Mouse (Mus musculus) lung, embryonic 15.5 days (tissue): ENCODE measurements around the gene Gm45808. TPM values are rescaled to one million over a fixed set of nuclear protein-coding genes. Genes with fewer than 3 reads are reported as not detected.
"Not testable (repeated sequence)": the region's sequence is repeated elsewhere in the genome, so short reads cannot be mapped to it uniquely, and the experiment has no call there.

Source experiments
- ATAC-seq: fragments of 200-750 bp; cut with Nextera tagmentation; 2 replicates; pipeline ENCODE4 v1.8.0; 2017; ENCODE audit warnings: moderate number of reproducible peaks, borderline replicate concordance; ENCODE audit not compliant: low FRiP score, low TSS enrichment; ENCODE audit errors: extremely low read depth
- H3K27ac ChIP-seq: fragments of 300-500 bp; sonication (generic); 2 replicates; pipeline ENCODE4 v1.5.1; 2015; ENCODE audit warnings: moderate library complexity, mild to moderate bottlenecking, inconsistent platforms
- H3K27me3 ChIP-seq: fragments of 300-500 bp; sonication (generic); 2 replicates; pipeline ENCODE4 v1.6.1; 2015; ENCODE audit warnings: inconsistent platforms
- H3K36me3 ChIP-seq: fragments of 300-500 bp; sonication (generic); 2 replicates; pipeline ENCODE4 v1.6.1; 2015; ENCODE audit warnings: inconsistent platforms
- H3K4me1 ChIP-seq: fragments of 300-500 bp; sonication (generic); 2 replicates; pipeline ENCODE4 v1.6.1; 2015; ENCODE audit warnings: inconsistent platforms
- H3K4me2 ChIP-seq: fragments of 300-500 bp; sonication (generic); 2 replicates; pipeline ENCODE4 v1.6.1; 2015; ENCODE audit warnings: inconsistent platforms, mild to moderate bottlenecking, moderate library complexity
- H3K4me3 ChIP-seq: fragments of 300-500 bp; sonication (generic); 2 replicates; pipeline ENCODE4 v1.5.1; 2015; ENCODE audit warnings: mild to moderate bottlenecking, inconsistent platforms
- H3K9ac ChIP-seq: fragments of 300-500 bp; sonication (generic); 2 replicates; pipeline ENCODE4 v1.6.1; 2015; ENCODE audit warnings: inconsistent platforms
- H3K9me3 ChIP-seq: fragments of 300-500 bp; sonication (generic); 2 replicates; pipeline ENCODE4 v1.6.1; 2016; ENCODE audit warnings: inconsistent platforms
- WGBS: fragments of 180-500 bp; shearing (Covaris S2); methylation state at CpG from one replicate; pipeline ENCODE4 v1.1.7; 2015; 5-methylcytosine and 5-hydroxymethylcytosine counted together
- polyA plus RNA-seq: library from polyadenylated mRNA; unstranded; fragments of >200 nt; fragmentation: Nextera tagmentation; extraction: Ambion mirVana; gene quantifications from 2 replicates; pipeline ENCODE4 v1.2.1, GENCODE M21; 2015

The Gm45808 gene
- polyA plus RNA-seq, 1 experiment from 2014 or later, result not detected

DNA sequence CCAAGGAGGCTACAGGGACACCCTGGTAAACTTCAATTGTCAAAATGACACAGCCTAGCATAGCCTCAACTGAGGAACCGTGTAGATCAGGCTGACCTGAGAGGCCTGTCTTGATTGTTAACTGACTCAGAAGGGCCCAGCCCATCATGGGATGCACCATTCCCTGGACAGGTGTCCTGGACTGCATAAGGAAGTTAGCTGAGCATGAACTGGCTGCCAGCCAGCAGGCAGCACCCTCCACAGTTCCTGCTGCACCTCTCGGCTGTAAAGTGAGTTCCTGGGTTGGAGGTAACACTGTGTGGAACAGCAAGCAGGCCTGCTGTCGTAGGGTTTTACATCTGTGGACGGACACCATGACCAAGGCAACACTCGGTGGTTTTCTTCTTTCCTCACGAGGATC is 21.0 kb upstream of the Gm45808 start:
- 84% methylated on average over 6 of the region's 6 CpGs for WGBS
- H3K27ac ChIP-seq, result no peak overlapping the region
- no peaks in the 10 kb centered on the region for H3K27me3 ChIP-seq
- peaks cover 15% of the 10 kb centered on the region for H3K4me1 ChIP-seq
- no peak overlapping the region for H3K4me3 ChIP-seq
- H3K4me2 ChIP-seq, result no peak overlapping the region
- ATAC-seq, result no peak
- no peak overlapping the region for H3K9ac ChIP-seq
- H3K9me3 ChIP-seq, result no peaks in the 10 kb centered on the region
- peaks cover 17% of the 10 kb centered on the region; the same call in 1 of the 2 replicates for H3K36me3 ChIP-seq

DNA sequence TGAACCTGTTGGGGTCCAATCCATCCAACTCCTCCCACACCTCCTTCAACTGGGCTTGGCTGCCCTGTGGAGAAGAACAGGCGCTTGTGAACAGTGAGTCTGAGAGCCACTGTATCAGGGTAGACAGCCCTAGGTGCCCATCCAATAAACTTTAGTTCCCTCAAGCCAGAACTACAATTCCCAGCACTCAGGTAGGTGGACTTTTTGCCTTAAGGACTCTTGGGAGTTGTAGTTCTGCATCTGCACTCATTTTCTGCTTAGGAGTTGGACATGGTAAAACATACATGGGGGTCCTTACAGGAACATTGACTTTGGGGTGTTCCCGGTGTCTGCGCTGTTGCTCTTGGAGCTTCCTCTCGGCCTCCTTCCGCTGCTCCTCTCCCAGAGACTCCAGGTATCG is 11.8 kb upstream of the Gm45808 start:
- no peak overlapping the region for H3K4me3 ChIP-seq
- no peaks in the 10 kb centered on the region for H3K4me1 ChIP-seq
- no peak overlapping the region for H3K9ac ChIP-seq
- H3K27ac ChIP-seq, result no peak overlapping the region
- no peak overlapping the region for H3K4me2 ChIP-seq
- no peak for ATAC-seq
- no peaks in the 10 kb centered on the region for H3K27me3 ChIP-seq
- H3K9me3 ChIP-seq, result no peaks in the 10 kb centered on the region
- peaks cover 83% of the 10 kb centered on the region for H3K36me3 ChIP-seq
- WGBS, result 94% methylated on average over 6 of the region's 6 CpGs

DNA sequence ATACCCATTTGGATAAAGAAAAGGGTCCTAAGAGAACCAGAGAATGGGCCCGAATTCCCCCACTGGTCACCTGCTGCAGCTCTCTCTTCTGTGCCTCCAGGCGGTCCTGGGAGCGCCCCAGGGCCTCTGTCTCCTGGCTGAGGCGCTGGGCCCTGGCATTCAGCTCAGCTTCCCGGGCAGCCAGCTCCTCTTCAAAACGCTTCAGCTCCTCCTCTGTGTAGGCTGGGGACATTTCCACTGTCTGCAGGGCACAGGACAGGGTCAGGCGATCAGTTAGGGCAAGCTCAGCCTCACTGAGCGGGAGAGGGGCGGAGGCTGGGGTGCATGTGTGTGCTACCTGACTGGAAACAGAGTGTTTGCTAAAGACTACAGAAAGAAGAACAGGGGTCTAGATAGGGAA is 7.9 kb upstream of the Gm45808 start:
- no peaks in the 10 kb centered on the region for H3K27me3 ChIP-seq
- no peak overlapping the region for H3K4me3 ChIP-seq
- peaks cover 67% of the 10 kb centered on the region for H3K36me3 ChIP-seq
- H3K4me1 ChIP-seq, result 0 out of 2 replicates have a peak, but pooled peaks cover 10% of the 10 kb centered on the region
- ATAC-seq, result no peak
- H3K4me2 ChIP-seq, result no peak overlapping the region
- WGBS, result 85% methylated on average over 9 of the region's 9 CpGs
- H3K9ac ChIP-seq, result no peak overlapping the region
- H3K9me3 ChIP-seq, result no peaks in the 10 kb centered on the region
- no peak overlapping the region for H3K27ac ChIP-seq

DNA sequence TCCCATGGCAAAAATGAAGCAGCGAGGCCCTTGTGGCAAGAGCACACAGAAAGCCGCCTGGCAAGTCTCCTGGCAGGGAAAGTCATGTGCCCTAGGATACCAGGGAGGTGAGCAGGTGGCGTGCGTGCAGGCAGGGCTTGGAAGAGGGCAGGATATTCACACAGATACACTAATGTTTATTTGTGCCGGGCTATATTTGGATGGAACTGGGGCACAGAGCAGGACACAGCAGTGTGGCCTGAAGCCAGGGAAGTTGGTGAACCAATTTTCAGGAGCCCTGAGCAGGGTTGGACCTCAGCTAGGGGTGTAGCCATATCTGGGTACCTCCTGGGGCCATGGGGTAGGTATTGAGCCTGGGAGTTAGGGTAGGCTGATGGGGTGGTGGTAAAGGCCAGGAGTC is 6.3 kb upstream of the Gm45808 start:
- Histone ChIP-seq H3K4me2 (no peak overlapping the region), H3K4me1 (peaks cover 14% of the 10 kb centered on the region; the same call in 1 of the 2 replicates), H3K27me3 (no peaks in the 10 kb centered on the region), H3K9ac (no peak overlapping the region), H3K4me3 (no peak overlapping the region), H3K27ac (no peak overlapping the region), H3K9me3 (no peaks in the 10 kb centered on the region), H3K36me3 (peaks cover 51% of the 10 kb centered on the region)
- 84% methylated on average over 5 of the region's 5 CpGs for WGBS
- ATAC-seq, result no peak

DNA sequence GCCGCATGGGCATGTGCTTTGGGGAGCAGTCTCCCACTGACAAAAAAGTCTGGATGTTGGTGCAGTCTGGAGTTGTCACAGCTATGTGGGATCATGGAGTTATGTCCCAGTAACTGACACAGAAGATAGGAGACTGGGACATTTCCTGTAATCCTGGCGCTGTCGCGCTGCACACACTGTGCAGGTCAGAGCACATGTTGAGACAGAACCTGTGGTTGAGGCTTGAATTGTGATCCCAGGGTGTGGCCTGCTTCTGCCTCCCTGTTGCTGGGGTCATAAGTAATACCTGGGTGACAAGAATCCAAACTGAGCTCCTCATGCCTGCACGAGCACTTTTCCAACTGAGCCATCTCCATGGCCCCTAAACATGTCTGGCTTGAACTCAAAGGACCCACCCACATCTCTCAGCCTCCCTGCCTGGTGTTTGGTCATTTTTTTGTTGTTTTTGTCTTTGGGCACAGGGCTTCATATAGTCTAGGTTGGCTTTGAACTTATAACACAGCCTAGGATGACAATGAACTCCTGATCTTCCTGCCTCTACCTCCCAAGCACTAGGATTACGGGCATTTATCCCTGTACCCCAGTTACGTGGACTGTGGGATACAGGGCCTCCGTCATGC is 5.7 kb upstream of the Gm45808 start:
- peaks cover 14% of the 10 kb centered on the region; the same call in 1 of the 2 replicates for H3K4me1 ChIP-seq
- H3K4me3 ChIP-seq, result no peak overlapping the region
- H3K4me2 ChIP-seq, result no peak overlapping the region
- no peak for ATAC-seq
- 93% methylated on average over 8 of the region's 8 CpGs for WGBS
- H3K27me3 ChIP-seq, result no peaks in the 10 kb centered on the region
- no peak overlapping the region for H3K9ac ChIP-seq
- H3K36me3 ChIP-seq, result peaks cover 45% of the 10 kb centered on the region
- H3K9me3 ChIP-seq, result no peaks in the 10 kb centered on the region
- H3K27ac ChIP-seq, result no peak overlapping the region

DNA sequence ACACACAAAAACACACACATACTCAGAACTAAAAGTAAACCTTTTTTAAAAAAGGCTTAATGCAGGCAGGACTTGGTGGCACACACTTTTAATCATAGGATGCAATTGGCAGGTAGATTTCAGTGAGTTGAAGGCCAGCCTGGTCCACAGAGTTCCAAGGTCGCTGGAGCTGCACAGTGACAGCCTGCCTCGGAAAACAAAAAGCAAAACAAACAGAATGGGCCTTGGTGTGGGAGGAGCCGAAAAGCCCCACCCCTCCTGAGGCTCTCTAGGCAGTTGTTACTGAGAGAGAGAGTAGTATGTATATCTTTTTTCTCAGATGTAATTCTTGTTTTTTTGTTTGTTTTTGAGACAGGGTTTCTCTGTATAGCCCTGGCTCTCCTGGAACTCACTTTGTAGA is 4.7 kb upstream of the Gm45808 start:
- H3K27me3 ChIP-seq, result no peaks in the 10 kb centered on the region
- no peak overlapping the region for H3K27ac ChIP-seq
- peaks cover 14% of the 10 kb centered on the region; the same call in 1 of the 2 replicates for H3K4me1 ChIP-seq
- H3K4me2 ChIP-seq, result no peak overlapping the region
- WGBS, result 13% methylated on average over 3 of the region's 3 CpGs
- no peak overlapping the region for H3K4me3 ChIP-seq
- H3K9me3 ChIP-seq, result no peaks in the 10 kb centered on the region
- ATAC-seq, result no peak
- peaks cover 37% of the 10 kb centered on the region for H3K36me3 ChIP-seq
- H3K9ac ChIP-seq, result no peak overlapping the region

DNA sequence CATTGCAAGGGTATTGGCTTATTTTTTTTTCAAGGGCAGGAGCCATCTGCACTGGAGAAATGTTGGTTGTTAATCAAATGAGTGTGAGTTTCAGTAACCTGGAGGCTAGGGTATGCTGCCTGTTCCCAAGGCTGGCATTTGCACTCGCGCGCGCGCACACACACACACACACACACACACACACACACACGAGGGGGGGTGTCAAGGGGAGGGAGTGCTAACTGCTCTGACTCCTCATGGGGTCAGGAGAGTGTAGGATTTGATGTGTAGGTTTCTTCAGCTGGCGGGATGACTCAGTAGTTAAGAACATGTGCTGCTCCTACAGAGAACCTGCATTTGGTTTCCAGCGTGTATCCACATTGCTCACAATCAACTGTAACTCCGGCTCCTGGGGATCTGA is 4.2 kb upstream of the Gm45808 start:
- WGBS, result 44% methylated on average over 9 of the region's 9 CpGs
- Histone ChIP-seq H3K36me3 (peaks cover 33% of the 10 kb centered on the region), H3K4me3 (no peak overlapping the region), H3K9me3 (no peaks in the 10 kb centered on the region), H3K4me2 (no peak overlapping the region), H3K4me1 (peaks cover 14% of the 10 kb centered on the region; the same call in 1 of the 2 replicates), H3K27me3 (no peaks in the 10 kb centered on the region), H3K27ac (no peak overlapping the region), H3K9ac (no peak overlapping the region)
- ATAC-seq, result no peak

DNA sequence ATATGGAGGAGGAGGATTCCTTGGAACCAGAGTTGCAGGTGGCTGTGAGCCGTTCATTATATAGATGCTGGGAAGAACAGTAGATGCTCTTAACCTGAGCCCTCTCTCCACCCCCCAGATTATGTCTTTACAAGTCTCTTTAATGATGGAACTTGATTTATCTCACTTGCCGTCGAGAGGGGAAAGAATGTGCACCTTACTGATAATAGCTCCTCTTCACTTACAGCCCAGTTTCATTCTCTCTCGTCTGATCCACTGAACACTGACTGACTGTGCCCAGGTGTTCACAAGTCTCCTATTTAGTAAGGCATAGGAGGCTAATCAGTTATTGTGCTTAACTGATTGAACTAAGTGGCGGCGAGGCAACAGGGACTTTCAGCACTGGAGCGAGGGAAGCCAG is 3.0 kb upstream of the Gm45808 start:
- no peak overlapping the region for H3K4me2 ChIP-seq
- peaks cover 14% of the 10 kb centered on the region; the same call in 1 of the 2 replicates for H3K4me1 ChIP-seq
- no peak overlapping the region for H3K4me3 ChIP-seq
- WGBS, result 68% methylated on average over 7 of the region's 7 CpGs
- H3K9me3 ChIP-seq, result no peaks in the 10 kb centered on the region
- no peak overlapping the region for H3K9ac ChIP-seq
- H3K27ac ChIP-seq, result no peak overlapping the region
- H3K36me3 ChIP-seq, result peaks cover 22% of the 10 kb centered on the region
- ATAC-seq, result no peak
- H3K27me3 ChIP-seq, result no peaks in the 10 kb centered on the region

DNA sequence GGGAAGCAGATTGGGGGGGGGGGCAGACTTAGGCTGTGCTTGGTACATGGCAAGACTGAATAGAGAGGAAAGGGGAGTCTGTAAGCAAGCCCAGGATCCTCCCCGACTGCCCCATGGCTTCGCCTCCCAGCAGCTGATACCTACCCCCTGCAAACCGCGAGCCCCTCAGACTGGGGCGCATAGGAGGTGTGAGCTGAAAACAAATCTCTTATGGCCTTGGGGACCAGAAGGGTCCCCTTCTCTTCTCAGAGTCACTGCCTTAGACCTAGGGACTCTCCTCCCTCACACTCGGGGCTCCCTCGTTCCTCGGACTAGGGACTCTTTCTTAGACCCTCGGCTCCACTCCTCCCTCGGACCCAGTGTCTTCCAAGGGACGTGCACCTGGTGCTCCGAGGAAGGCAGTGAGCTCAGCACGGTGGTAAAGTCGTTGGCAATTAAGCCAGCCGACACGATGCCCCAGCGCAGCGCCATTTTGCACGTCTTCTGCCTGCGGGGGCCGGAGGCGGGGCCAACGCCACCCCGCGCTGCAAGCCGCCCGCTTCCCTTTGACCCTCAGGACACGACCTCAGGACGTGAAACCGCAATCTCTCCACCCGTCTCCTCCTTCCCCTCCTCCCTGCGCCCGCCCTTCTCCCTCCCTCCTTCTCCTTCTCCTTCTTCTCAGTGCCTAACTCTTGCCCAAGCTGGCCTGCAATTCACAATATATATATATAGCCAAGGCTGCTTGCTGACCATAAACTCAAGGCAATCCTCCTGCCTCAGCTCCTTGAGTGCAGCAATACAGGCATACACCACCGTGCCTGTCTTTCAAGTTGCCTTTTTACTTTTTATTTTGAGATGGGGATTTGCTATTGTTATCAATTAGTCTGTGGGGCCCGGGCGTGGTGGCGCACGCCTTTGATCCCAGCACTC is 1.9 kb upstream of the Gm45808 start, which contains the start of gene Dhdh:
Gene Dhdh, minus strand, starts transcription at position 513 of the 912 bp plus-strand sequence.
- ATAC-seq, result peak; percentile 51; the same call in 1 of the 2 replicates
- Histone ChIP-seq H3K27ac (peak within 1 kb of the TSS; percentile 57; the same call in 1 of the 2 replicates), H3K27me3 (no peaks in the 10 kb centered on the region), H3K9ac (peak within 1 kb of the TSS; percentile 52), H3K4me3 (peak within 1 kb of the TSS; percentile 50), H3K4me1 (peaks cover 14% of the 10 kb centered on the region; the same call in 1 of the 2 replicates), H3K9me3 (no peaks in the 10 kb centered on the region), H3K36me3 (peaks cover 11% of the 10 kb centered on the region), H3K4me2 (peak within 1 kb of the TSS; percentile 82)
- WGBS, result 10% methylated on average over 38 of the region's 38 CpGs

DNA sequence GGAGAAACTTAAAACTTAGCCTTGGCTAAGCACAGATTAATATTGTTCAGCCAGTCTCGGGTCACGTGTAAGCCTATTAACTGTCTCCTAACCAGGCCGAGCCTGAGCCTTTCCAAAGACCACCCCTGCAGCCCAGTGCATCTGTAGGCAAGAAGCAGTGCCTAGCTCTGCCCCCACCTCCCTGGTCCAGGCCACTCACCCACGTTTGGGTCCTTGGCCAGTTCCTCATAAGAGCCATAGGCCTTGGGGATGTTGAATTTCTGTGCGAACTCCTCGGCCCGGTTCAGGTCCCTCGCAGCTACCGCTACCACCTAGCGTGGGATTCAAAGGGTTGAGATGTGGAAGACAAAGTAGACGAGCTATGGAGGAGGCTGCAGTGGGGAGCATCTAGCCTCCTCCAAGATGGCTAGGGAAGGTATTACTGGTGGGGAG is 1.3 kb upstream of the Gm45808 start:
- Histone ChIP-seq H3K36me3 (peaks cover 4% of the 10 kb centered on the region; the same call in 1 of the 2 replicates), H3K4me1 (peaks cover 14% of the 10 kb centered on the region; the same call in 1 of the 2 replicates), H3K27me3 (no peaks in the 10 kb centered on the region), H3K27ac (peak overlapping the region; percentile 57; the same call in 1 of the 2 replicates), H3K4me3 (peak overlapping the region; percentile 50), H3K9me3 (no peaks in the 10 kb centered on the region), H3K4me2 (peak overlapping the region; percentile 82), H3K9ac (peak overlapping the region; percentile 52; the same call in 1 of the 2 replicates)
- WGBS, result 39% methylated on average over 11 of the region's 11 CpGs
- ATAC-seq, result no peak

DNA sequence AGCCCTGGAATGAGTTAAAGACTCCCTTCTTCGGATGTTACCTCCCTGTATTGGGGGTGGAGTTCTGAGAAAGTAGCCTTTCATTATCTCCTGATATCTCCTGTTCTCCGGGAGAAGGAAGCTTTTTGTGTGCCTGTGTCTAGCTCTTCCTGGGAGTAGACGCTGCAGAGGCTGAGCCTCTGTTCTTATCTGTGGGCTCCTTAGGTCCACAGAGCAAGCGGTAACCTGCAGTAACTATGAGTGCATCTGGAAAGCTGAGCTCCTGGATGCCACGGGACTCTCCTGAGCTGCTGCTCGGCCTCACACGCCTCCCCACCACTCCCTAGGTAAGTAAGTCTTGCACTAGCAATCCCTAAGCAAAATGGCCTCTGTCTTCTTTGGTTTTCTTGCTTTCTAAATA is 453 bp downstream of the Gm45808 start:
- Histone ChIP-seq H3K27me3 (no peaks in the 10 kb centered on the region), H3K36me3 (no peaks in the 10 kb centered on the region), H3K4me1 (peaks cover 10% of the 10 kb centered on the region; the same call in 1 of the 2 replicates), H3K4me2 (no peak overlapping the region), H3K9ac (no peak overlapping the region), H3K27ac (no peak overlapping the region), H3K4me3 (no peak overlapping the region), H3K9me3 (no peaks in the 10 kb centered on the region)
- ATAC-seq, result no peak
- WGBS, result 58% methylated on average over 7 of the region's 7 CpGs

DNA sequence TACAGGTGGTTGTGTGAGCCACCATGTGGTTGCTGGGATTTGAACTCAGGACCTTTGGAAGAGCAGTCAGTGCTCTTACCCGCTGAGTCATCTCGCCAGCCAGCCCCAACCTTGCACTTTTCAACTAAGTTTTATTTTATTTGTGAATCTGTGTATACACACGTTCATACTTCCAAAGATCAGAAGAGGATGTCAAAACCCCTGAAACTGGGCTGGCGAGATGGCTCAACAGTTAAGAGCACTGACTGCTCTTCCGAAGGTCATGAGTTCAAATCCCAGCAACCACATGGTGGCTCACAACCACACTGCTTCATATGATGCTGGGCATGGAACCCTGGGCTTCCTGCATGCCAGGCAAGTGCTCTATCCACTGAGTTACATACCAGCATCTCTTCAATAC is 1.6 kb downstream of the Gm45808 start:
- not testable (repeated sequence) for H3K4me1 ChIP-seq, H3K9ac ChIP-seq, H3K4me2 ChIP-seq, H3K27me3 ChIP-seq, ATAC-seq, H3K4me3 ChIP-seq, H3K27ac ChIP-seq, H3K36me3 ChIP-seq, H3K9me3 ChIP-seq
- WGBS, result 86% methylated on average over 5 of the region's 5 CpGs
